Mouse (Mus musculus) forebrain, postnatal 0 days (tissue): ENCODE measurements around the gene Tuba3a. TPM values are rescaled to one million over a fixed set of nuclear protein-coding genes. Genes with fewer than 3 reads are reported as not detected.
"Not testable (repeated sequence)": the region's sequence is repeated elsewhere in the genome, so short reads cannot be mapped to it uniquely, and the experiment has no call there.

Source experiments
- ATAC-seq: fragments of 200-750 bp; cut with Nextera tagmentation; 2 replicates; pipeline ENCODE4 v1.8.0; 2017; ENCODE audit warnings: mild to moderate bottlenecking, moderate library complexity
- DNase-seq: peaks from one replicate; pipeline ENCODE4 v3.0.0-alpha.2; 2015
- H3K27ac ChIP-seq: fragments of 300-500 bp; sonication (generic); 2 replicates; pipeline ENCODE4 v1.5.1; 2014; ENCODE audit warnings: low read depth, mild to moderate bottlenecking, antibody characterized with exemption, low read length, moderate library complexity, mixed read lengths
- H3K27me3 ChIP-seq: fragments of 300-500 bp; sonication (generic); 2 replicates; pipeline ENCODE4 v1.6.1; 2014; ENCODE audit warnings: mild to moderate bottlenecking, low read length, mixed read lengths; ENCODE audit not compliant: insufficient read depth
- H3K36me3 ChIP-seq: fragments of 300-500 bp; sonication (generic); 2 replicates; pipeline ENCODE4 v1.6.1; 2014; ENCODE audit warnings: mild to moderate bottlenecking, moderate library complexity; ENCODE audit not compliant: insufficient read depth
- H3K4me1 ChIP-seq: fragments of 300-500 bp; sonication (generic); 2 replicates; pipeline ENCODE4 v1.6.1; 2014; ENCODE audit warnings: antibody characterized with exemption; ENCODE audit not compliant: insufficient read depth
- H3K4me2 ChIP-seq: fragments of 300-500 bp; sonication (generic); 2 replicates; pipeline ENCODE4 v1.6.1; 2014; ENCODE audit warnings: low read depth, mild to moderate bottlenecking, moderate library complexity
- H3K4me3 ChIP-seq: fragments of 300-500 bp; sonication (generic); 2 replicates; pipeline ENCODE4 v1.5.1; 2014; ENCODE audit warnings: low read depth, low read length, mixed read lengths
- H3K9ac ChIP-seq: fragments of 300-500 bp; sonication (generic); 2 replicates; pipeline ENCODE4 v1.6.1; 2014; ENCODE audit warnings: mild to moderate bottlenecking
- H3K9me3 ChIP-seq: fragments of 300-500 bp; sonication (generic); 2 replicates; pipeline ENCODE4 v1.6.1; 2016; ENCODE audit warnings: low read length
- CTCF ChIP-seq: sonication (generic); IDR thresholded peaks from 2 replicates; pipeline ENCODE4 v1.5.1; 2016; ENCODE audit warnings: antibody characterized with exemption, control low read depth, low read depth
- WGBS: fragments of 180-500 bp; shearing (Covaris S2); extraction: QIAGEN DNeasy Blood & Tissue Kit; methylation state at CpG from one replicate; pipeline ENCODE4 v1.1.7; 2014; 5-methylcytosine and 5-hydroxymethylcytosine counted together
- polyA plus RNA-seq: library from polyadenylated mRNA; unstranded; fragments of >200 nt; fragmentation: Nextera tagmentation; extraction: Ambion mirVana; gene quantifications from 2 replicates; pipeline ENCODE4 v1.2.1, GENCODE M21; 2015
- total RNA-seq: library from RNA; depleted of rRNA; stranded (reverse); fragments of >200 nt; gene quantifications from 2 replicates; pipeline ENCODE4 v1.2.3, GENCODE M21; 2014

Tuba3a gene
- total and polyA plus RNA-seq, 2 experiments from 2014 or later, result not detected

GRCm38 (mm10) chr6:125292256-125292655, 6.4 kb upstream of the Tuba3a start:
- no peak for DNase-seq
- 92% methylated on average over 7 of the region's 7 CpGs for WGBS
- TF ChIP-seq CTCF, result no peak
- Histone ChIP-seq H3K4me3 (no peak overlapping the region), H3K4me1 (no peaks in the 10 kb centered on the region), H3K4me2 (no peak overlapping the region), H3K9me3 (no peaks in the 10 kb centered on the region), H3K36me3 (no peaks in the 10 kb centered on the region), H3K27ac (no peak overlapping the region), H3K27me3 (no peaks in the 10 kb centered on the region), H3K9ac (no peak overlapping the region)
- no peak for ATAC-seq

DNA sequence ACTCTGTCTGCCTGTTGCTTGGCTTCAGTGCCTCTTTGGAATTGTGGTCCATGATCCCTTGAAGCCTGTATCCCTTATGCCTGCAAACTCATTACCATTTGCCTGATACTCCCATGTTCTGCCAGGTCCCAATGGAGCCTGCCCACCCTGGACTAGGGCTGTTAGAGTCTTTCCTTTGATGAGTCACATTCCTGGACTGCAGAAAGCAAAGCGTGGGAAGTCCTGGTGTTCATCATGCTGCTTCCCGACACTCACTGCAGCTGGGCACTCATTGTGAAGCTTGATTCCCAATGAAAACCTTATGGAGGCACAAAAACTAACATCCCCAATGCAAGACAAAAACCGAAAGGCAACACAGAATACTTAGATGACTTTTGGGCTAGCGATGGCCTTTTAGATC, 5.5 kb upstream of the Tuba3a start:
- H3K9me3 ChIP-seq, result no peaks in the 10 kb centered on the region
- 86% methylated on average over 4 of the region's 4 CpGs for WGBS
- no peaks in the 10 kb centered on the region for H3K36me3 ChIP-seq
- DNase-seq (no peak), ATAC-seq (no peak)
- TF ChIP-seq CTCF, result no peak
- H3K27ac ChIP-seq, result no peak overlapping the region
- H3K9ac ChIP-seq, result no peak overlapping the region
- H3K27me3 ChIP-seq, result no peaks in the 10 kb centered on the region
- no peak overlapping the region for H3K4me3 ChIP-seq
- H3K4me2 ChIP-seq, result no peak overlapping the region
- no peaks in the 10 kb centered on the region for H3K4me1 ChIP-seq

DNA sequence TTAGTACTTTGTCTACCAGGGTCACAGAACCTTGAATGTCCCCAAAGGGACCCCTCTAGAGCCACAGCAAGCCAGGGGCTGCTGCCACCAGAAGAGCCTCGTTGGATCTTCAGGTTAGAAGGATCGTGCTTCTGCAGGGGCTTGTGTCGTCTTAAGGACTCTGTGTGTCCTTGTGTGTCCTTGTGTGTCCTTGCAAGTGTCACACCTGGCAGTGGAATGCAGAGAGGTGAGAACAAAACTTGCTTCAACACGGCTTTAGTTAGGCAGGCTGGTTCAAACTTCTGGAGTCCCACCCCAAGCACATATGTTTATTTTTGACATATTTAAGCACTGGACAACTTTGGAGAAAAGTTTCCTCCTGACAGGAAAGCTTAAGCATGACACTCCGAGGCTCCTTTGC, 2.9 kb upstream of the Tuba3a start:
- Histone ChIP-seq H3K4me1 (no peaks in the 10 kb centered on the region), H3K27ac (no peak overlapping the region), H3K4me2 (no peak overlapping the region), H3K9ac (no peak overlapping the region), H3K27me3 (no peaks in the 10 kb centered on the region), H3K9me3 (no peaks in the 10 kb centered on the region), H3K36me3 (no peaks in the 10 kb centered on the region), H3K4me3 (no peak overlapping the region)
- 82% methylated on average over 5 of the region's 5 CpGs for WGBS
- no peak for DNase-seq
- no peak for TF ChIP-seq CTCF
- ATAC-seq, result no peak

DNA sequence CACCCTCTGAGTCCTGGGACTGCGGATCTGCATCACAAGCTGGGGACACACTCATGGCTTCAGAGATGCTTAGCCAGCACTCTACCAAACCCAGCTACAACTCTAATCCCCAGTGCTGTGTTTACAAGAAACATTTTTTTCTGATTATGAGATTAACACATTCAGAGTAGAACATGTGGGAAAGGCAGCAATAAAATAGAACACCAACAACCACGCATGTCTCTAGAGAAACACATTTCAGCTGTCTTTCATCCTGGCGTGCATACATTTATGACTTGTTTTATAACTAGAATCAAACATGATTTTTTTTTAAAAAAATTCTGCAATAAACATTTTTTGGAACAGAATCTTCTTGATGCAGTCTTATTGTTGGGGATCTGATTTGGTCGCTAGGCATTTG, 1.1 kb upstream of the Tuba3a start:
- Histone ChIP-seq H3K27ac (no peak overlapping the region), H3K4me1 (no peaks in the 10 kb centered on the region), H3K9me3 (no peaks in the 10 kb centered on the region), H3K27me3 (no peaks in the 10 kb centered on the region), H3K9ac (no peak overlapping the region), H3K36me3 (no peaks in the 10 kb centered on the region), H3K4me2 (no peak overlapping the region), H3K4me3 (no peak overlapping the region)
- no peak for TF ChIP-seq CTCF
- 0 out of 2 replicates have a peak, but pooled peaks have one; percentile 18 for ATAC-seq
- DNase-seq, result peak; percentile 9
- WGBS, result 65% methylated on average over 4 of the region's 4 CpGs

DNA sequence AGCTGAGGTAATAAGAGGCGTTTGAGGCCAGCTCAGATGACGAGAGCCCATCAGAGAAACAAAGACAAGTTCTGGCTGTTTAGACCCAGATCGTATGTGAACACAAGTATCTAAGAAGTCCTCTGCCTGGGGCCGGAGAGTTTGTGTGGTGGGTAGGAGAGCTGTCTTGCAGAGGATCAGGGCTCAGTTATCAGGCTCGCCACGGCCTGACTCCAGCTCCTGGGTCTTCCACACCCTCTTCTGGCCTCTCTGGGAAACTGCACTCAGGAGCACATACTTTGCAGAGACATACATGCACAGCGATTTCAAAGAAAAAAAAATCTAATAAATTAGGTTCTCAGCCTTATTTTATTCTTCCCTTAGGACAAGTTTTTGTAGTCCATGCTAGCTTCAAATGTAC, 1.1 kb downstream of the Tuba3a start:
- Histone ChIP-seq H3K27me3 (no peaks in the 10 kb centered on the region), H3K4me2 (no peak overlapping the region), H3K4me3 (no peak overlapping the region), H3K27ac (no peak overlapping the region), H3K36me3 (no peaks in the 10 kb centered on the region), H3K9me3 (no peaks in the 10 kb centered on the region), H3K9ac (no peak overlapping the region), H3K4me1 (no peaks in the 10 kb centered on the region)
- ATAC-seq (no peak), DNase-seq (no peak)
- WGBS, result 85% methylated on average over 7 of the region's 7 CpGs
- TF ChIP-seq CTCF, result no peak

- H3K9ac ChIP-seq, result no peak overlapping the region
- H3K9me3 ChIP-seq, result no peaks in the 10 kb centered on the region
- no peaks in the 10 kb centered on the region for H3K36me3 ChIP-seq
- no peak overlapping the region for H3K4me3 ChIP-seq
- H3K4me1 ChIP-seq, result no peaks in the 10 kb centered on the region
- H3K27me3 ChIP-seq, result no peaks in the 10 kb centered on the region
- no peak overlapping the region for H3K27ac ChIP-seq
- no peak for ATAC-seq
- no peak overlapping the region for H3K4me2 ChIP-seq
- no peak for TF ChIP-seq CTCF
- 48% methylated on average over 8 of the region's 8 CpGs for WGBS
- DNase-seq, result no peak
These were observed 1.6 kb downstream of the Tuba3a start for GRCm38 (mm10) chr6:125284250-125284649.

GRCm38 (mm10) chr6:125282721-125283120, 3.1 kb downstream of the Tuba3a start:
- not testable (repeated sequence) for ATAC-seq, H3K27ac ChIP-seq, H3K4me3 ChIP-seq, H3K36me3 ChIP-seq, H3K4me1 ChIP-seq, H3K9ac ChIP-seq, H3K27me3 ChIP-seq, H3K9me3 ChIP-seq, DNase-seq, H3K4me2 ChIP-seq
- 87% methylated on average over 13 of the region's 13 CpGs for WGBS

GRCm38 (mm10) chr6:125279729-125280128, 6.1 kb downstream of the Tuba3a start:
- Histone ChIP-seq H3K4me3 (no peak overlapping the region), H3K4me1 (no peaks in the 10 kb centered on the region), H3K27ac (no peak overlapping the region), H3K27me3 (no peaks in the 10 kb centered on the region), H3K9me3 (no peaks in the 10 kb centered on the region), H3K36me3 (no peaks in the 10 kb centered on the region), H3K4me2 (no peak overlapping the region), H3K9ac (no peak overlapping the region)
- no peak for TF ChIP-seq CTCF
- DNase-seq (no peak), ATAC-seq (no peak)
- WGBS, result 62% methylated on average over 8 of the region's 8 CpGs
